Mouse (Mus musculus): ENCODE data around the gene Ppil2. TPM values are rescaled to one million over a fixed set of nuclear protein-coding genes. Genes with fewer than 3 reads are reported as not detected.

Ppil2 gene
- total RNA-seq (2021): 10 to 100 TPM; 72.7 to 84.5 TPM

- peak; percentile 76 to 84 for DNase-seq (ENCODE audit: low spot score in 2 of 2)
- intact Hi-C loops (cut with DNase I): no loop called here
These were observed at the start of gene Ppil2 for GRCm38 (mm10) chr16:17110771-17111743. Gene Ppil2 (minus strand): TSS chr16:17111257.

GRCm38 (mm10) chr16:17154346-17154745 lies 43.3 kb upstream of the Ppil2 start:
- intact Hi-C loops (cut with DNase I): no loop called here
- no peak for DNase-seq (ENCODE audit: low spot score in 2 of 2)

GRCm38 (mm10) chr16:17151874-17152273 lies 40.8 kb upstream of the Ppil2 start:
- DNase-seq (ENCODE audit: low spot score in 2 of 2): no peak
- intact Hi-C loops (cut with DNase I): no loop called here

- no peak for DNase-seq (ENCODE audit: low spot score in 2 of 2)
- intact Hi-C loops (cut with DNase I): no loop called here
These were observed 39.6 kb upstream of the Ppil2 start for GRCm38 (mm10) chr16:17150520-17151258.

GRCm38 (mm10) chr16:17148084-17148483 lies 37.0 kb upstream of the Ppil2 start:
- intact Hi-C loops (cut with DNase I): no loop called here
- DNase-seq (ENCODE audit: low spot score in 2 of 2): no peak

- peak; percentile 43 to 50 for DNase-seq (ENCODE audit: low spot score in 2 of 2)
- intact Hi-C loops (cut with DNase I): no loop called here
These were observed 36.4 kb upstream of the Ppil2 start for GRCm38 (mm10) chr16:17147391-17147929.

- DNase-seq (ENCODE audit: low spot score in 2 of 2): peak; percentile 83 to 88
- intact Hi-C loops (cut with DNase I): no loop called here
These were observed 35.7 kb upstream of the Ppil2 start, which contains the start of gene Ccdc116 for GRCm38 (mm10) chr16:17146772-17147235. Gene Ccdc116 (minus strand): TSS chr16:17147229.

GRCm38 (mm10) chr16:17144339-17144738 lies 33.3 kb upstream of the Ppil2 start, which contains the start of gene Ydjc:
Gene Ydjc (plus strand): TSS chr16:17144621.
- intact Hi-C loops (cut with DNase I): no loop called here

GRCm38 (mm10) chr16:17137355-17137754 lies 26.3 kb upstream of the Ppil2 start:
- intact Hi-C loops (cut with DNase I): no loop called here
- no peak for DNase-seq (ENCODE audit: low spot score in 2 of 2)

More at GRCm38 (mm10) chr16:17144339-17144738, 33.3 kb upstream of the Ppil2 start, which contains the start of gene Ydjc:
- DNase-seq (ENCODE audit: low spot score in 2 of 2): no peak

- intact Hi-C loops (cut with DNase I): loop anchor here (2.0 to 5.0 kb wide), 2 partner anchors 74 to 142 kb away; partner anchors contain the start of gene Rimbp3
- DNase-seq (ENCODE audit: low spot score in 2 of 2): no peak
These were observed 21.8 kb upstream of the Ppil2 start for GRCm38 (mm10) chr16:17132906-17133200.

- DNase-seq (ENCODE audit: low spot score in 2 of 2): peak; percentile 97 to 99
- intact Hi-C loops (cut with DNase I): loop anchor here (2.0 to 5.0 kb wide), 2 partner anchors 75 to 143 kb away; partner anchors contain the start of gene Rimbp3
These were observed 21.2 kb upstream of the Ppil2 start, which contains the start of gene Sdf2l1 for GRCm38 (mm10) chr16:17132089-17132905. Gene Sdf2l1 (minus strand): TSS chr16:17132383.

GRCm38 (mm10) chr16:17131191-17132088 lies 20.4 kb upstream of the Ppil2 start:
- intact Hi-C loops (cut with DNase I): loop anchor here (2.0 to 5.0 kb wide), 2 partner anchors 76 to 143 kb away; partner anchors contain the start of gene Rimbp3
- DNase-seq (ENCODE audit: low spot score in 2 of 2): peak in 1 of 2 experiments; percentile 19

- peak in 1 of 2 experiments; percentile 60 for DNase-seq (ENCODE audit: low spot score in 2 of 2)
- intact Hi-C loops (cut with DNase I): no loop called here
These were observed 16.2 kb upstream of the Ppil2 start for GRCm38 (mm10) chr16:17127292-17127691.

- peak; percentile 60 to 69 for DNase-seq (ENCODE audit: low spot score in 2 of 2)
- intact Hi-C loops (cut with DNase I): no loop called here
These were observed 13.9 kb upstream of the Ppil2 start, which contains the start of gene 2610318N02Rik for GRCm38 (mm10) chr16:17124871-17125520. Gene 2610318N02Rik (minus strand): TSS chr16:17125167.

- intact Hi-C loops (cut with DNase I): no loop called here
- DNase-seq (ENCODE audit: low spot score in 2 of 2): no peak
These were observed 13.2 kb upstream of the Ppil2 start for GRCm38 (mm10) chr16:17124119-17124870.

GRCm38 (mm10) chr16:17121569-17121968 lies 10.5 kb upstream of the Ppil2 start:
- intact Hi-C loops (cut with DNase I): no loop called here
- no peak for DNase-seq (ENCODE audit: low spot score in 2 of 2)

Measured in left cerebral cortex, postnatal 25 days (tissue).